Mouse (Mus musculus) hindbrain, embryonic 12.5 days (tissue): Measurements from ENCODE around the gene Glmn. TPM values are rescaled to one million over a fixed set of nuclear protein-coding genes. Genes with fewer than 3 reads are reported as not detected.
A peak's percentile ranks its signal among the peaks of the same experiment; 100 is the strongest.

ENCODE experiments used
- ATAC-seq: fragments of 200-750 bp; cut with Nextera tagmentation; 2 replicates; pipeline ENCODE4 v1.8.0; 2017; ENCODE audit warnings: moderate TSS enrichment; ENCODE audit not compliant: low FRiP score
- H3K27ac ChIP-seq: fragments of 300-500 bp; sonication (generic); 2 replicates; pipeline ENCODE4 v1.5.1; 2016; ENCODE audit warnings: mild to moderate bottlenecking
- H3K27me3 ChIP-seq: fragments of 300-500 bp; sonication (generic); 2 replicates; pipeline ENCODE4 v1.6.1; 2016; ENCODE audit warnings: mild to moderate bottlenecking
- H3K36me3 ChIP-seq: fragments of 300-500 bp; sonication (generic); 2 replicates; pipeline ENCODE4 v1.6.1; 2016; ENCODE audit warnings: mild to moderate bottlenecking
- H3K4me1 ChIP-seq: fragments of 300-500 bp; sonication (generic); 2 replicates; pipeline ENCODE4 v1.6.1; 2016
- H3K4me2 ChIP-seq: fragments of 300-500 bp; sonication (generic); replicated peaks from 2 replicates; pipeline ENCODE4 v1.6.1; 2016; ENCODE audit warnings: mild to moderate bottlenecking
- H3K4me3 ChIP-seq: fragments of 300-500 bp; sonication (generic); 2 replicates; pipeline ENCODE4 v1.5.1; 2016; ENCODE audit warnings: mild to moderate bottlenecking
- H3K9ac ChIP-seq: fragments of 300-500 bp; sonication (generic); 2 replicates; pipeline ENCODE4 v1.6.1; 2016; ENCODE audit warnings: mild to moderate bottlenecking, moderate library complexity
- H3K9me3 ChIP-seq: fragments of 300-500 bp; sonication (generic); replicated peaks from 2 replicates; pipeline ENCODE4 v1.6.1; 2016; ENCODE audit warnings: mild to moderate bottlenecking
- WGBS: fragments of 180-500 bp; shearing (Covaris S2); methylation state at CpG from one replicate; pipeline ENCODE4 v1.1.7; 2016; 5-methylcytosine and 5-hydroxymethylcytosine counted together
- polyA plus RNA-seq: library from polyadenylated mRNA; unstranded; fragments of >200 nt; fragmentation: Nextera tagmentation; extraction: Ambion mirVana; gene quantifications from 2 replicates; pipeline ENCODE4 v1.2.1, GENCODE M21; 2016

Gene Glmn
- 34.2 and 42.7 TPM in 2 replicates for polyA plus RNA-seq

DNA sequence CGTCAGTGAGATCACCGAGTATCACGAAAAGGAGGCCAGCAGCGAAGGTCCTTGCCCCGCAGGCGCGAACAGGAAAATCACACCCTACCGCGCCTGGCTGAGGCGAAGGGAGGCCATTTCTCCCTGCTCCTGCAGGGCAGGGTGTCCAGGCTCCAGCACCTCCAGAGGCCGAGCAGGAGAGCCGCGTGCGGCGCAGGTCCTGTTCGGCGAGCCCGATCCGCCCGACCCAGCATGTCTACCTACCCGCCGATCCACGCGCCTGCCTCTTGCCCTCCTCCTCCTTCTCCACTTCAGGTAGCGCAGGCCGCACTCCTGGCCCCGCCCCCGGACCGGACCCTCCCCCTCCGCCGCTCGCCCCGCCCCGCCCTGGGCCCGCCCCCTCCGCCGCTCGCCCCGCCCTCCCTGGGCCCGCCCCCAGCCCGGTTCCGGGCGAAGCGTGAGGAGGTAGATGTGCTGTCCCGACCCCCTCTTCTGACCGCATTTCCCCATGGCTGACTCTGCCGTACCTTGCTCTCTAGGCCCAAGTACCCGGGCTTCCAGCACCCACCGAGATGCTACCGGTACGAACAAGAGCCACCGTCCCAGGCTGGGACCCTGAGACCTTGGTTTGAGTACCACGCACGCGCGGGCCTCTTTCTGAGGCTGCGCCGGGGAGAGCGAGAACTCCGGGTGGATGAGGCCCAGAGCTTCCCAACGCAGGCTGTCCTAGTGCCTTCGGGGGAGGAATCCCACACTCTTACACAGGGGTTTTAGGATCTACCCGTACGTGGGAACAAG lies at the start of gene Glmn, which contains the start of gene Rpap2:
Gene Glmn, minus strand, starts transcription at position 588 of the 777 bp plus-strand sequence.
Gene Rpap2, plus strand, starts transcription at position 73 of the 777 bp plus-strand sequence.
- WGBS: under 1% methylated on average over 43 of the region's 64 CpGs
- Histone ChIP-seq H3K4me1 (peaks cover 4% of the 10 kb centered on the region; the same call in 1 of the 2 replicates), H3K9ac (peak within 1 kb of the TSS; percentile 82), H3K9me3 (no peaks in the 10 kb centered on the region), H3K4me2 (peak within 1 kb of the TSS; percentile 65), H3K27me3 (no peaks in the 10 kb centered on the region), H3K4me3 (peak within 1 kb of the TSS; percentile 63), H3K27ac (peak within 1 kb of the TSS; percentile 91), H3K36me3 (peaks cover 20% of the 10 kb centered on the region)
- peak; percentile 97 for ATAC-seq

DNA sequence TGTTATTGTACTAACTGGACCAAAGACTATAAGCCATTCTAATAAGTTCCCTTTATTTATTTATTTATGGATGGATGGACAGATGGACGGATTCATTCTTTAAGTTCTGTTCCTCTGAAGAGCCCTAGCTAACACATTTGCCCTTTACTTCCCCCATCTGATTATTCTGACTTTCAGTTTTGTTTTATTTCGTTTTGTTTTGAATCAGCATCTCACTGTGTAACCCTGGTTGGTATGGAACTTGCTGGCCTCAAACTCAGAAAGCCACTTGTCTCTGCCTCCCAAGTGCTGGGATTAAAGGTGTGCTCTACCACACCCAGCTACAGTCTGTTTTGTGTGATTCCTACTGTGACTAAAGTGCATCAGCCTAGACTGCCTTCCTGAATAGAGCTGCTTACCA lies 48.2 kb upstream of the Glmn start:
- WGBS: 83% methylated on average over 2 of the region's 2 CpGs
- Histone ChIP-seq H3K9ac (no peak overlapping the region), H3K27me3 (no peaks in the 10 kb centered on the region), H3K4me1 (no peaks in the 10 kb centered on the region), H3K4me3 (no peak overlapping the region), H3K4me2 (no peak overlapping the region), H3K9me3 (no peaks in the 10 kb centered on the region), H3K27ac (no peak overlapping the region), H3K36me3 (0 out of 2 replicates have a peak, but pooled peaks cover 7% of the 10 kb centered on the region)
- ATAC-seq: no peak

DNA sequence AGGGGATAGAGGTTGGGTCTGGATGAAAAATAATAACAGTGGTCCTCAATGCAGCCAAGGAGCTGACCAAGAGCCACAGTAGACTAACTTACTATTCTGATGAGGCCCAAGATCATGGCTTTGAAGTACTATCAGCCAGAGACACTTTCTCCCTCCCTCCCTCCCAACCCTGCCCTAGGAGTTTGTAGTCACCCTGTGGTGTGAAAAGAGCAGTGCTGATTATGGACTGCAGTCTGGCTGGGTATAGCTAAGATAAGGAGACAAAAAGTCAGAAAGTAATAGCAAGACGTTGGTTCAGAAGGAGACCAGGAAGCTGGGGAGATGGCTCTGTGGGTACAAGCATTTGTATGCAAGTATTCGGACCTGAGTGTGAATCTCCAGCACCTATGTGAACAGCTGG lies 46.9 kb upstream of the Glmn start:
- H3K4me3 ChIP-seq: no peak overlapping the region
- H3K36me3 ChIP-seq: 0 out of 2 replicates have a peak, but pooled peaks cover 8% of the 10 kb centered on the region
- H3K4me2 ChIP-seq: no peak overlapping the region
- no peaks in the 10 kb centered on the region for H3K4me1 ChIP-seq
- H3K27ac ChIP-seq: no peak overlapping the region
- H3K9ac ChIP-seq: no peak overlapping the region
- ATAC-seq: no peak
- WGBS: 93% methylated on average over 2 of the region's 2 CpGs
- no peaks in the 10 kb centered on the region for H3K27me3 ChIP-seq
- no peaks in the 10 kb centered on the region for H3K9me3 ChIP-seq

- no peak overlapping the region for H3K9ac ChIP-seq
- no peak overlapping the region for H3K4me2 ChIP-seq
- H3K4me3 ChIP-seq: no peak overlapping the region
- no peaks in the 10 kb centered on the region for H3K4me1 ChIP-seq
- no peak for ATAC-seq
- no peak overlapping the region for H3K27ac ChIP-seq
- peaks cover 11% of the 10 kb centered on the region; the same call in 1 of the 2 replicates for H3K36me3 ChIP-seq
- 93% methylated on average over 8 of the region's 8 CpGs for WGBS
- no peaks in the 10 kb centered on the region for H3K9me3 ChIP-seq
- H3K27me3 ChIP-seq: no peaks in the 10 kb centered on the region
These were observed 40.7 kb upstream of the Glmn start for GRCm38 (mm10) chr5:107638366-107638765.

- ATAC-seq: no peak
These were observed 39.4 kb upstream of the Glmn start for GRCm38 (mm10) chr5:107637106-107637505.

GRCm38 (mm10) chr5:107633651-107634050 lies 36.0 kb upstream of the Glmn start:
- Histone ChIP-seq H3K27ac (no peak overlapping the region), H3K4me3 (no peak overlapping the region), H3K36me3 (peaks cover 20% of the 10 kb centered on the region), H3K27me3 (no peaks in the 10 kb centered on the region), H3K9me3 (no peaks in the 10 kb centered on the region), H3K4me2 (no peak overlapping the region), H3K4me1 (no peaks in the 10 kb centered on the region), H3K9ac (no peak overlapping the region)
- ATAC-seq: no peak
- WGBS: 91% methylated on average over 4 of the region's 4 CpGs

More at GRCm38 (mm10) chr5:107637106-107637505, 39.4 kb upstream of the Glmn start:
- H3K4me3 ChIP-seq: no peak overlapping the region
- H3K9ac ChIP-seq: no peak overlapping the region
- no peaks in the 10 kb centered on the region for H3K9me3 ChIP-seq
- no peak overlapping the region for H3K27ac ChIP-seq
- H3K4me1 ChIP-seq: no peaks in the 10 kb centered on the region
- H3K36me3 ChIP-seq: peaks cover 10% of the 10 kb centered on the region; the same call in 1 of the 2 replicates
- no peaks in the 10 kb centered on the region for H3K27me3 ChIP-seq
- 79% methylated on average over 1 of the region's 1 CpGs for WGBS
- H3K4me2 ChIP-seq: no peak overlapping the region

DNA sequence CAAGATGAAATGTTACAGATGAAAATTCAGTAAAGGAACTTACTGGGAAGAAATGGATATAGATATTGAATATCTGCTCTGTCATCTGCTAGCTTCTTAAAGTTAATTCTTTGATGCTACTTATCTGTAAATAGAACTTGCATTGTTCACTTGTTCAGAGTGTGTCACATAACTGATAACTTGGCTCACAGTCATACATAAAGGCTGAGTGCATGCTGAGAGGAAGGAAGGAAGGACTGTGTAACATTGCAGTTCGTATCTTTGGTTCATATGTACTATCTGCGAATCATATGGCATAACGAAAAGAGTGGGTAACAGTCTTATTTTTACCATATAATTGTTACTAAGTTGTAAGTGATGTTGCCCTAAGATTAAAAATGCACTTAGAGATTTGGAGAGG lies 23.6 kb upstream of the Glmn start:
- Histone ChIP-seq H3K9ac (no peak overlapping the region), H3K4me1 (no peaks in the 10 kb centered on the region), H3K27ac (no peak overlapping the region), H3K9me3 (no peaks in the 10 kb centered on the region), H3K4me3 (no peak overlapping the region), H3K36me3 (peaks cover 40% of the 10 kb centered on the region), H3K4me2 (no peak overlapping the region), H3K27me3 (no peaks in the 10 kb centered on the region)
- over 99% methylated on average over 3 of the region's 3 CpGs for WGBS
- ATAC-seq: no peak

- no peaks in the 10 kb centered on the region for H3K9me3 ChIP-seq
- H3K4me2 ChIP-seq: no peak overlapping the region
- H3K4me1 ChIP-seq: no peaks in the 10 kb centered on the region
- no peak for ATAC-seq
- H3K27ac ChIP-seq: no peak overlapping the region
- WGBS: 87% methylated on average over 6 of the region's 6 CpGs
- H3K9ac ChIP-seq: no peak overlapping the region
- no peaks in the 10 kb centered on the region for H3K27me3 ChIP-seq
- no peak overlapping the region for H3K4me3 ChIP-seq
- H3K36me3 ChIP-seq: peaks cover 48% of the 10 kb centered on the region
These were observed 20.3 kb upstream of the Glmn start for GRCm38 (mm10) chr5:107617986-107618385.

- peaks cover 28% of the 10 kb centered on the region for H3K36me3 ChIP-seq
- ATAC-seq: no peak; the same call in 1 of the 2 replicates
- no peak overlapping the region for H3K27ac ChIP-seq
- H3K27me3 ChIP-seq: no peaks in the 10 kb centered on the region
- H3K4me1 ChIP-seq: no peaks in the 10 kb centered on the region
- no peak overlapping the region for H3K9ac ChIP-seq
- no peak overlapping the region for H3K4me3 ChIP-seq
- H3K9me3 ChIP-seq: no peaks in the 10 kb centered on the region
- no peak overlapping the region for H3K4me2 ChIP-seq
- 1% methylated on average over 2 of the region's 2 CpGs for WGBS
These were observed 13.5 kb upstream of the Glmn start for GRCm38 (mm10) chr5:107611224-107611623.

DNA sequence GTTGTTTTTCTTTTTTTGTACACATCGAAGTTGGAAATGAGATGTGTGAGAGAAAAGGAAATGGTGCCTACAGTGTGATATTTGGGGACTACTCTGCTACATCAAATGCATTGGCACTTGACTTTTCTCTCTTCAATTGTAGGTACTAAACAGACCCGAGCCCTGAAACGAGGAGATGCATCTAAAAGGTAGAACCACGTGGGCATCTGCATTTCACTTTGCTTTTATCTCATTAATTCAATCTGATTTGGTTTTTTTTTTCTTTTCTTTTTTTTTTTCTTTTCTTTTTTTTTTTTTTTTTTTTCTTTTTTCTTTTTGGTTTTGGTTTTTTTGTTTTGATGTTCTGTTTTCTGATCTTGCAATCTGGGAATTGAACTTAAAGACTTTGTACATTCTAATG lies 692 bp upstream of the Glmn start:
- 38% methylated on average over 4 of the region's 4 CpGs for WGBS
- Histone ChIP-seq H3K4me2 (peak overlapping the region; percentile 65), H3K4me3 (peak overlapping the region; percentile 63), H3K4me1 (peaks cover 4% of the 10 kb centered on the region; the same call in 1 of the 2 replicates), H3K9ac (peak overlapping the region; percentile 82; the same call in 1 of the 2 replicates), H3K36me3 (peaks cover 21% of the 10 kb centered on the region), H3K9me3 (no peaks in the 10 kb centered on the region), H3K27ac (no peak overlapping the region), H3K27me3 (no peaks in the 10 kb centered on the region)
- no peak for ATAC-seq

DNA sequence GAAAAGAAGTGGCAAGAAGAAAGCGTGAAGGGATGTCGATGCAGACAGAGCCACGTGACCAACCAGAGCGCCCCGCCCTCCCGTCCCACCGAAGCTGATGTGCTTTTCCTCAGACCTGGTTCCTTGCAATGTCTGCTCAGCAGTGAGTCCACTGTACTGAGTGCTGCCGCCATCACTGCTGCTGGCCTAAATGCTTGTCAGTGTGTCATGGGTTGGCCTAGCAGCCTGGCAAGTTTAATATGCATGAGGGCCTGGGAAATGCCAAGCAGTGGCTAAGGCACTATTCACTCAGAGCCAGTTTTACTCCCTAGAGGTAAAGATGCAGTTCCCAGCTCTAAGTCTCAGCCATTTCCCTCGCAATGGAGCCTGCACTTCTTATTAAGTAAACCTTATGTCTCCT lies 28.5 kb downstream of the Glmn start:
- H3K27me3 ChIP-seq: no peaks in the 10 kb centered on the region
- 96% methylated on average over 9 of the region's 9 CpGs for WGBS
- H3K9ac ChIP-seq: no peak overlapping the region
- H3K27ac ChIP-seq: no peak overlapping the region
- no peaks in the 10 kb centered on the region for H3K9me3 ChIP-seq
- ATAC-seq: no peak
- H3K4me3 ChIP-seq: no peak overlapping the region
- H3K36me3 ChIP-seq: peaks cover 45% of the 10 kb centered on the region
- H3K4me1 ChIP-seq: no peaks in the 10 kb centered on the region
- no peak overlapping the region for H3K4me2 ChIP-seq

DNA sequence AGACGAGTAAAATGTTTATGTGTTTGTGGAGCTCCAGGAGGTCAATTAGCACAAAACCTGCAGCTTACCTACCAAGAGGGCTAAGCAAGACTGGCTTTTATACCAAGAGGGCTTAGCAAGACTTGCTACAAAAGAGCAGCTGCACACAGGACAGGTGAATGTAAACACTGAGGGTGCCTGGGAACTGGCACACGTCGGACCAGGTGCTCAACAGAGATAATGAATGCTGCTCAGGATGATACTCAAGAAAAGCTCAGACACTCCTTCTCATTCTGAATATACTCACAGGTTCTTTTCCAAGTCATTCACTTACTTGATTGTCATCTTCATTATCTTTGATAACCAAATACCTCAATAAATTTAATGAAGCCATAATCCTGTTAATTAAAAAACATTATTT lies 40.7 kb downstream of the Glmn start:
- H3K4me3 ChIP-seq: no peak overlapping the region
- no peaks in the 10 kb centered on the region for H3K4me1 ChIP-seq
- H3K27ac ChIP-seq: no peak overlapping the region
- no peaks in the 10 kb centered on the region for H3K27me3 ChIP-seq
- no peak overlapping the region for H3K9ac ChIP-seq
- H3K4me2 ChIP-seq: no peak overlapping the region
- WGBS: 86% methylated on average over 3 of the region's 3 CpGs
- H3K9me3 ChIP-seq: no peaks in the 10 kb centered on the region
- no peak for ATAC-seq
- H3K36me3 ChIP-seq: peaks cover 36% of the 10 kb centered on the region

DNA sequence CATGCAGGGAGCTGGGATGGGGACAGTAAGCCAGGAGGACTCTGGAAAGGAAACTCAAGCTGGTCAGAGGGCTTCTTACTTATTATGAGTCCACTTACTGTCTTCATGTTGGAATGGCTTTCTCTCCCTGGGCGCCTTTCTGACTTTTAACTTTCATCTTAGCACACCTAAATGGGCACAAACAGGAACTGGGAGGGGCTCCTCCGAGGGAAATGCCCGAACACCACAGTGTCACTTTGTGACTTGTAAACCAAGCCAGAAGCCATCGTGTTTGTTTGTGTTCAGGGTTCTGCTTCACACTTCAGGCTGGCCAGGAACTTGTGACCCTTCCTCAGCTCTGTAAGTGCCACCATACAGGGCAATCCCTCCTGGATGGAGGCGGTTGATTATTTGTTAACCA lies 43.4 kb downstream of the Glmn start:
- no peak for ATAC-seq
- no peak overlapping the region for H3K27ac ChIP-seq
- H3K36me3 ChIP-seq: peaks cover 28% of the 10 kb centered on the region
- H3K9ac ChIP-seq: no peak overlapping the region
- no peaks in the 10 kb centered on the region for H3K27me3 ChIP-seq
- H3K9me3 ChIP-seq: no peaks in the 10 kb centered on the region
- H3K4me3 ChIP-seq: no peak overlapping the region
- no peaks in the 10 kb centered on the region for H3K4me1 ChIP-seq
- WGBS: 88% methylated on average over 5 of the region's 5 CpGs
- H3K4me2 ChIP-seq: no peak overlapping the region
